Comparison of ENCODE assay signal across 9 mouse cellular contexts in genomic region chr8:120270449-120270848, GRCm38 (mm10). TPM values are rescaled to one million over a fixed set of nuclear protein-coding genes. Genes with fewer than 3 reads are reported as not detected.
A peak's percentile ranks its signal among the peaks of the same experiment; 100 is the strongest.
DNase-seq lines count a peak whose midpoint lies in the region; ATAC-seq and TF ChIP-seq lines count a peak whose summit lies in the region.
"Had no signal": no experiment of that assay in that cellular context is flagged by ENCODE, and none has a peak within 500 bp of the region (broad histone marks: within the 10 kb centered on the region; RNA-seq: fewer than 3 reads in every experiment).

No protein-coding gene starts in this region.

- ATAC-seq in forebrain, embryonic 15.5 days (replicated peaks), result peak; percentile 49
- ATAC-seq in stomach, postnatal 0 days (ENCODE audit: low FRiP score, low TSS enrichment), result no peak
- no peak for ATAC-seq in erythroblast, adult 5-6 weeks (replicated peaks; ENCODE audit: low FRiP score, poor library complexity, severe bottlenecking)

- no peak overlapping the region for H3K9ac ChIP-seq in forebrain, embryonic 15.5 days (replicated peaks)
- H3K9ac ChIP-seq in stomach, postnatal 0 days (ENCODE audit: low read length), result no peak overlapping the region
- H3K9ac ChIP-seq: heart, embryonic 13.5 days had no signal

- TF ChIP-seq CTCF in brain, embryonic 14.5 days (IDR thresholded peaks at IDR 0.05; ENCODE audit: borderline replicate concordance, extremely low read depth, insufficient read depth, insufficient read length), result no peak
- 0 out of 2 replicates have a peak, but pooled peaks have one; percentile 14 for TF ChIP-seq CTCF in stomach, postnatal 0 days (IDR thresholded peaks at IDR 0.05; ENCODE audit: low read depth)

- TF ChIP-seq POLR2A in brain, embryonic 14.5 days (IDR thresholded peaks at IDR 0.05; ENCODE audit: borderline replicate concordance, extremely low read depth, insufficient read depth, insufficient read length, poor library complexity, severe bottlenecking), result no peak

- H3K4me3 ChIP-seq in forebrain, embryonic 15.5 days, result no peak overlapping the region
- no peak overlapping the region for H3K4me3 ChIP-seq in stomach, postnatal 0 days (ENCODE audit: low read depth, low read length)
- H3K4me3 ChIP-seq: heart, embryonic 13.5 days had no signal

- no peaks in the 10 kb centered on the region for H3K9me3 ChIP-seq in forebrain, embryonic 15.5 days
- no peaks in the 10 kb centered on the region for H3K9me3 ChIP-seq in stomach, postnatal 0 days (ENCODE audit: control insufficient read depth, low read length)
- H3K9me3 ChIP-seq: heart, embryonic 13.5 days had no signal

- H3K36me3 ChIP-seq in forebrain, embryonic 15.5 days, result no peaks in the 10 kb centered on the region
- H3K36me3 ChIP-seq in stomach, postnatal 0 days (ENCODE audit: control insufficient read depth, insufficient read depth, low read length), result no peaks in the 10 kb centered on the region
- H3K36me3 ChIP-seq: heart, embryonic 13.5 days had no signal

- no peaks in the 10 kb centered on the region for H3K27me3 ChIP-seq in forebrain, embryonic 15.5 days
- no peaks in the 10 kb centered on the region for H3K27me3 ChIP-seq in stomach, postnatal 0 days (ENCODE audit: control insufficient read depth, insufficient read depth, low read length)
- H3K27me3 ChIP-seq: heart, embryonic 13.5 days had no signal

- WGBS in forebrain, embryonic 15.5 days, result 32% methylated on average over 13 of the region's 13 CpGs
- WGBS in stomach, postnatal 0 days, result 57% methylated on average over 13 of the region's 13 CpGs

- H3K27ac ChIP-seq in forebrain, embryonic 15.5 days (replicated peaks), result no peak overlapping the region
- no peak overlapping the region for H3K27ac ChIP-seq in stomach, postnatal 0 days (replicated peaks)
- H3K27ac ChIP-seq: heart, embryonic 13.5 days had no signal

- peaks cover 55% of the 10 kb centered on the region for H3K4me1 ChIP-seq in forebrain, embryonic 15.5 days
- H3K4me1 ChIP-seq in stomach, postnatal 0 days (replicated peaks; ENCODE audit: control insufficient read depth, insufficient read depth), result peaks cover 5% of the 10 kb centered on the region

- H3K4me2 ChIP-seq in forebrain, embryonic 15.5 days (replicated peaks), result no peak overlapping the region
- no peak overlapping the region for H3K4me2 ChIP-seq in stomach, postnatal 0 days (replicated peaks; ENCODE audit: low read depth)
- H3K4me2 ChIP-seq: heart, embryonic 13.5 days had no signal

- TF ChIP-seq EP300 in stomach, postnatal 0 days (optimal IDR thresholded peaks at IDR 0.05), result no peak

- DNase-seq in ovary, postnatal 36 days (ENCODE audit: low spot score), result peak; percentile 70
- DNase-seq in ovary, postnatal 10 days (ENCODE audit: low spot score), result no peak
- peak; percentile 82 for DNase-seq in brain, embryonic 14.5 days (ENCODE audit: low read depth)
- peak; percentile 46 for DNase-seq in kidney, postnatal 10 days
- DNase-seq in stomach, postnatal 0 days (ENCODE audit: low spot score), result no peak
- no peak for DNase-seq in frontal cortex, postnatal 25 days (ENCODE audit: low spot score in 2 of 2)

RNA-seq across cellular contexts. Expression of gene Gse1, which starts 42.2 kb away (rescaled TPM):
- polyA plus RNA-seq in brain, embryonic 14.5 days (2012; rRNA removed), result 70.3 and 70.4 TPM in 2 replicates
- polyA plus RNA-seq in forebrain, embryonic 15.5 days (2015; fragmentation: Nextera tagmentation; extraction: Ambion mirVana), result 31.3 and 32.7 TPM in 2 replicates
- polyA plus RNA-seq in stomach, postnatal 0 days (2015; fragmentation: Nextera tagmentation; extraction: Ambion mirVana), result 6.4 and 7.0 TPM in 2 replicates
- 23.2 and 30.0 TPM in 2 replicates for total RNA-seq in erythroblast, adult 5-6 weeks (2015; ENCODE audit: low replicate concordance)
- total RNA-seq in erythroblast, adult 5-6 weeks (2017; ENCODE audit: low replicate concordance), result 37.8 and 38.3 TPM in 2 replicates

Comparison
In these comparisons a context has a peak if more than half of its experiments do, and no peak if none do; other contexts are left out.
1. DNase-seq: peak in ovary, postnatal 36 days (single experiment), brain, embryonic 14.5 days (single experiment) and kidney, postnatal 10 days (single experiment); none in ovary, postnatal 10 days (single experiment), stomach, postnatal 0 days (single experiment) and frontal cortex, postnatal 25 days (0 of 2).